Mouse (Mus musculus): ENCODE results near the gene Clasp1. TPM values are rescaled to one million over a fixed set of nuclear protein-coding genes. Genes with fewer than 3 reads are reported as not detected.

Clasp1 gene
- polyA plus RNA-seq, 1 experiment from 2014 or later: 40.3 TPM

DNA sequence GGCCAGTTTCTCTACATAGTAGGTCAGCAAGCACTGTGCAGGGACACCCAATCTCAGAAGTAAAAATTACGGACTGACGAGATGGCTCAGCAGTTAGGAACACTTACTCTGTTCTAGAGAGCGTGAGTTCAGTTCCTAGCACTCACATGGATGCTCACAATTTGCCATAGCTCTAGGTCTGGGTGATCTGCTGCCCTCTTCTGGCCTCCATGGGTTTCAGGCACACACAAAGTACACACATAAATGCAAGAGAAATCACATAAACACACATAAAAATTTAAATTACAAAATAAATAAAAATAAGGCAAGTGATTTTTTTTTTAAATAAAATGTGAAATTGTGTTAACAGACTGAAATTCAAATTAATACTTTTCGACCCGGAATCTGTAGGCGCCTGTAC is 77.2 kb downstream of the Clasp1 start:
- Histone ChIP-seq H3K27me3 (replicated peaks; ENCODE audit: control insufficient read depth, insufficient read depth, low read length) (no peaks in the 10 kb centered on the region), H3K36me3 (ENCODE audit: control insufficient read depth, insufficient read depth, low read length) (peaks cover 70% of the 10 kb centered on the region), H3K9ac (ENCODE audit: low read depth, low read length) (no peak overlapping the region), H3K4me3 (ENCODE audit: low read depth, low read length) (no peak overlapping the region), H3K27ac (replicated peaks; ENCODE audit: low read depth, low read length) (no peak overlapping the region), H3K9me3 (ENCODE audit: control insufficient read depth, low read length) (no peaks in the 10 kb centered on the region), H3K4me2 (ENCODE audit: low read depth, low read length) (no peak overlapping the region), H3K4me1 (ENCODE audit: control insufficient read depth, insufficient read depth, low read length) (no peaks in the 10 kb centered on the region)
- WGBS: 98% methylated on average over 6 of the region's 6 CpGs
- ATAC-seq (ENCODE audit: low read depth): no peak
- no peak for DNase-seq (ENCODE audit: low spot score)

DNA sequence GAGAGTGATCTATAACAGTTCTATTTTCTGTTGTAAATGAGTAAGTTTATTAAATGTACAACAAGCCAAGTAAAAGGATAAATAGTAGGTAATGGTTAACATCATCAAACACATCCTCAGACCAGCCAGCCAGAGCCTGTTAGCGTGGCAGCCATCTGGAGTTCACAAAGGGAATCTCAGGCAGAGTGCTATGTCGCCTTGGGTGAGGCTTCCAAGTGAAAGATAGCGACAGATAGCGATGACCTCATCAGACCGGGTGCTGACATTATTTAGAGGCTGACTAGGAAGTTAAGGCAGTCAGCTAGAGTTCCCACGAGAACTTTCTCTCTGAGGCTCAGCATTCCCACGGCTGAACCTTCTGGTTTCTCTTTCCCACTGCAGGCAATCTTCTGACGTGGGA is 83.5 kb downstream of the Clasp1 start:
- no peak for DNase-seq (ENCODE audit: low spot score)
- Histone ChIP-seq H3K27ac (replicated peaks; ENCODE audit: low read depth, low read length) (no peak overlapping the region), H3K4me1 (ENCODE audit: control insufficient read depth, insufficient read depth, low read length) (no peaks in the 10 kb centered on the region), H3K9me3 (ENCODE audit: control insufficient read depth, low read length) (no peaks in the 10 kb centered on the region), H3K4me2 (ENCODE audit: low read depth, low read length) (no peak overlapping the region), H3K9ac (ENCODE audit: low read depth, low read length) (no peak overlapping the region), H3K27me3 (replicated peaks; ENCODE audit: control insufficient read depth, insufficient read depth, low read length) (no peaks in the 10 kb centered on the region), H3K36me3 (ENCODE audit: control insufficient read depth, insufficient read depth, low read length) (peaks cover 51% of the 10 kb centered on the region), H3K4me3 (ENCODE audit: low read depth, low read length) (no peak overlapping the region)
- no peak for ATAC-seq (ENCODE audit: low read depth)
- 80% methylated on average over 8 of the region's 8 CpGs for WGBS

DNA sequence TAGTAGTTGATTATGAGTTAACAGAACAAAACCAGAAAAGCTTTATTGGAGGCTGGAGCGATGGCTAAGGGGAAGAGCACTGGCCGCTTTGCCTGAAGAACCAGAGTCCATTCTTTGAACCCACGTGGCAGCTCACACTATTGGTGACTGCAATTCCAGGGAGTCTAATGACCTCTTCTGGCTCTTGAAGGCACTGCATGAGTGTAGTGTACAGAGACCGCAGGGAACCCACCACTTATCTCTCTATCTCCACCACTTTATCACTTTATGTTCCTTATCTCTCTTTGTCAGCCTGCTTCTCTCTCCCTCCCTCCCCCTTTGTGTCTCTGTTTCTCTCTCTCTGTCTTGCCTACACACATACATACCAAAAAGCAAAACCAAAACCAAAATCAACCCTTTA is 88.1 kb downstream of the Clasp1 start:
- peak; percentile 48 for DNase-seq (ENCODE audit: low spot score)
- Histone ChIP-seq H3K9me3 (ENCODE audit: control insufficient read depth, low read length) (no peaks in the 10 kb centered on the region), H3K27ac (replicated peaks; ENCODE audit: low read depth, low read length) (no peak overlapping the region), H3K36me3 (ENCODE audit: control insufficient read depth, insufficient read depth, low read length) (peaks cover 14% of the 10 kb centered on the region; the same call in 1 of the 2 replicates), H3K4me1 (ENCODE audit: control insufficient read depth, insufficient read depth, low read length) (no peaks in the 10 kb centered on the region), H3K9ac (ENCODE audit: low read depth, low read length) (no peak overlapping the region), H3K4me2 (ENCODE audit: low read depth, low read length) (no peak overlapping the region), H3K27me3 (replicated peaks; ENCODE audit: control insufficient read depth, insufficient read depth, low read length) (no peaks in the 10 kb centered on the region), H3K4me3 (ENCODE audit: low read depth, low read length) (no peak overlapping the region)
- ATAC-seq (ENCODE audit: low read depth): peak; percentile 54; the same call in 1 of the 2 replicates
- WGBS: 61% methylated on average over 4 of the region's 4 CpGs

DNA sequence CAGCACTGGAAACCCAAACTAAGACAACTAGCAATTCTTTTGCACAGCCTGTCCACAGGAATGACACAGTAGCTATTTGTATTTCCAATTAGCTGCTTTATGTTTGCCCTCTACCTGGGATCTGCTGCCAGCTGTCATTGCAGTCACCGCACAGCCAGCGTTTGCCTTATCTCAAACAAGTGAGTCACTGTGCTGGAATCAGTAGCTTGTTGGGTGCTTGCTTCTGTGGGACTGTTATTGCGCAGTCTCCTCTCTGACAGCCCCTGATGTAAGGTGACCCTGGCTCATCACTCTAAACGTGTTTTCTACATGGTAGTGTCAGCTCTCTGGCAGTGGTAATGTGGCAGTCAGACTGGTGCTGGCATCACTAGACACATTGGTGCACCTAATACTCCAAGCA is 90.4 kb downstream of the Clasp1 start:
- Histone ChIP-seq H3K9ac (ENCODE audit: low read depth, low read length) (no peak overlapping the region), H3K4me2 (ENCODE audit: low read depth, low read length) (no peak overlapping the region), H3K9me3 (ENCODE audit: control insufficient read depth, low read length) (no peaks in the 10 kb centered on the region), H3K4me3 (ENCODE audit: low read depth, low read length) (no peak overlapping the region), H3K27ac (replicated peaks; ENCODE audit: low read depth, low read length) (no peak overlapping the region), H3K27me3 (replicated peaks; ENCODE audit: control insufficient read depth, insufficient read depth, low read length) (no peaks in the 10 kb centered on the region), H3K36me3 (ENCODE audit: control insufficient read depth, insufficient read depth, low read length) (no peaks in the 10 kb centered on the region), H3K4me1 (ENCODE audit: control insufficient read depth, insufficient read depth, low read length) (no peaks in the 10 kb centered on the region)
- no peak for DNase-seq (ENCODE audit: low spot score)
- 76% methylated on average over 4 of the region's 4 CpGs for WGBS
- no peak for ATAC-seq (ENCODE audit: low read depth)

DNA sequence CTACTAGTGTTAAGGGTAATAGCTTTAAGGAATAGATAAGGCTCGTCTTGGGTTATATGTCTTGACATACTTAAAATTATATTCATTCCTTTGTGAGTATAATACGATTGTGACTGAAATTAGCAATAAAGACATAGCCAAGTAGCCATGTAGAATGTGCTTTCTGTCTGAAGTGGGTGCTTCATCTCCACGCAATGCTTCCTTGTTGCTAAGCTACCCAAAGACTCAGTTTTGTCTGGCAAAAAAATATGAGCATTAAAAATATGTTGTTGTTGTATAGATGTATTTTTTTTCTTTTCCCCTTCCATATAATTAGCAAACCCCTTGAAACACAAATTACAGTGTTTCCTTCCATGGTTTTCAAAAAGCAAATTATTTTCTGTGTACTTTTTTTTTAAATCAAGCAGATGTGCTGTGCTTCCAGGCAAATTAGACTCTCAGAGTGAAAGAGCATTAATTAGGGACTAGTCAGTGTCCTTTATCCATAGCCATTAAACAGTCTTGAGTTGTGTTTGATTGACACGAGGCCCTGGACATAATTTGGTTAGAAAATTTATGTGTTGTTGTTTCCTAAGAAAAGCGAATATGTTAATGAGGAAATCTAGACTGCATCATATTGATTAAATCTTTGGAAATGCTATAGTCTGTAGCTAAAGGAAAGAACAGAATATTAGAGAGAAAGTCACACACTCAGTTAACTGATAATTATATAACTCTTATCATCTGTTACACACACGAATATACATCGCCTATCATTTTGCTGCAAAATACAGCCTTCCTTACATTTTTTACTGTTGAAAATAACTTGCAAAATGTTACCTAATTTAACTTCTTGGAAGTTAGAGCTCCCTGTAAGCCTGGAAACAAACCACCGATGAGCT is 91.9 kb downstream of the Clasp1 start:
- H3K36me3 ChIP-seq (ENCODE audit: control insufficient read depth, insufficient read depth, low read length): no peaks in the 10 kb centered on the region
- H3K4me1 ChIP-seq (ENCODE audit: control insufficient read depth, insufficient read depth, low read length): no peaks in the 10 kb centered on the region
- no peaks in the 10 kb centered on the region for H3K27me3 ChIP-seq (replicated peaks; ENCODE audit: control insufficient read depth, insufficient read depth, low read length)
- no peak for ATAC-seq (ENCODE audit: low read depth)
- WGBS: 73% methylated on average over 8 of the region's 8 CpGs
- H3K4me3 ChIP-seq (ENCODE audit: low read depth, low read length): no peak overlapping the region
- no peak overlapping the region for H3K4me2 ChIP-seq (ENCODE audit: low read depth, low read length)
- H3K9ac ChIP-seq (ENCODE audit: low read depth, low read length): no peak overlapping the region
- no peak overlapping the region for H3K27ac ChIP-seq (replicated peaks; ENCODE audit: low read depth, low read length)
- no peaks in the 10 kb centered on the region for H3K9me3 ChIP-seq (ENCODE audit: control insufficient read depth, low read length)
- DNase-seq (ENCODE audit: low spot score): no peak

DNA sequence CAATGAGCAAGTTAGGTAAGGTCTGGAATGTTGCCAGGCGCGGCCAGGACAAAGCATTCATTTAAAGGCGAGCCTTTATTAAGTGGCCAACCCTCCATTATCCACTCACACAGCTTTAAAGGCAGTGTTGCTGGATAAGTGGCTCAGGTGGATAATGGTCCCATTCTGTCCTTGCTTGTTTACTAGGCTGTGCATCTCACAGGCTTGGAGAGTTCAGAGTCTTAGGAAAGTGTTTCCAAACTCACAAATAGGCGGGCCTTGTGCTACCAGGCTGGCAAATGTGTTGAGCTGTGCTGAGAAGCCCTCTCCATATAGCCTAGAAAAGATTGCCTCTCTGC is 92.5 kb downstream of the Clasp1 start:
- Histone ChIP-seq H3K4me1 (ENCODE audit: control insufficient read depth, insufficient read depth, low read length) (no peaks in the 10 kb centered on the region), H3K27me3 (replicated peaks; ENCODE audit: control insufficient read depth, insufficient read depth, low read length) (no peaks in the 10 kb centered on the region), H3K9me3 (ENCODE audit: control insufficient read depth, low read length) (no peaks in the 10 kb centered on the region), H3K36me3 (ENCODE audit: control insufficient read depth, insufficient read depth, low read length) (no peaks in the 10 kb centered on the region), H3K4me3 (ENCODE audit: low read depth, low read length) (no peak overlapping the region), H3K4me2 (ENCODE audit: low read depth, low read length) (no peak overlapping the region), H3K9ac (ENCODE audit: low read depth, low read length) (no peak overlapping the region), H3K27ac (replicated peaks; ENCODE audit: low read depth, low read length) (no peak overlapping the region)
- WGBS: 56% methylated on average over 4 of the region's 4 CpGs
- ATAC-seq (ENCODE audit: low read depth): peak; percentile 41; the same call in 1 of the 2 replicates
- peak; percentile 78 for DNase-seq (ENCODE audit: low spot score)

DNA sequence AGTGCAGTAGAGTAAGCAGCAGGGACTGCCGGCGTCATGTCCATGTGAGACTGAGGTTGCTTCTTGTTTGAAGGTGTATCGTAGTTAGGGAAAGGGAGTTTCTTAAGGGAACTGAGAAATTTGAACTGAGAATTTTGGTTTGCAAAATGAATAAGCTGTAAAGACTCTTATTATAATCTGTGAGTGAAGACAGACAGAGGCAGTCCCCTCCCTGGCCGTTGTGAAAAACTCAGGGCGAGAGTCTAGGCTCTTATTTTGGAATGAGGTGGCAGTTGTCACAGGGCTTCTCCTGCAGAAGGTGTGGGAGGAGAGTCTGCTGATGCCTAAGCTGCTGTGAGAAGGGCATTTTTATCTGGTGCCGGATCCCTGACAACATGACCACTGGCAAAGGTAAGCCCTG is 92.8 kb downstream of the Clasp1 start:
- ATAC-seq (ENCODE audit: low read depth) (no peak; the same call in 1 of the 2 replicates), DNase-seq (ENCODE audit: low spot score) (no peak)
- Histone ChIP-seq H3K4me2 (ENCODE audit: low read depth, low read length) (no peak overlapping the region), H3K9ac (ENCODE audit: low read depth, low read length) (no peak overlapping the region), H3K27ac (replicated peaks; ENCODE audit: low read depth, low read length) (no peak overlapping the region), H3K9me3 (ENCODE audit: control insufficient read depth, low read length) (no peaks in the 10 kb centered on the region), H3K36me3 (ENCODE audit: control insufficient read depth, insufficient read depth, low read length) (no peaks in the 10 kb centered on the region), H3K27me3 (replicated peaks; ENCODE audit: control insufficient read depth, insufficient read depth, low read length) (no peaks in the 10 kb centered on the region), H3K4me3 (ENCODE audit: low read depth, low read length) (no peak overlapping the region), H3K4me1 (ENCODE audit: control insufficient read depth, insufficient read depth, low read length) (no peaks in the 10 kb centered on the region)
- WGBS: 69% methylated on average over 6 of the region's 6 CpGs

DNA sequence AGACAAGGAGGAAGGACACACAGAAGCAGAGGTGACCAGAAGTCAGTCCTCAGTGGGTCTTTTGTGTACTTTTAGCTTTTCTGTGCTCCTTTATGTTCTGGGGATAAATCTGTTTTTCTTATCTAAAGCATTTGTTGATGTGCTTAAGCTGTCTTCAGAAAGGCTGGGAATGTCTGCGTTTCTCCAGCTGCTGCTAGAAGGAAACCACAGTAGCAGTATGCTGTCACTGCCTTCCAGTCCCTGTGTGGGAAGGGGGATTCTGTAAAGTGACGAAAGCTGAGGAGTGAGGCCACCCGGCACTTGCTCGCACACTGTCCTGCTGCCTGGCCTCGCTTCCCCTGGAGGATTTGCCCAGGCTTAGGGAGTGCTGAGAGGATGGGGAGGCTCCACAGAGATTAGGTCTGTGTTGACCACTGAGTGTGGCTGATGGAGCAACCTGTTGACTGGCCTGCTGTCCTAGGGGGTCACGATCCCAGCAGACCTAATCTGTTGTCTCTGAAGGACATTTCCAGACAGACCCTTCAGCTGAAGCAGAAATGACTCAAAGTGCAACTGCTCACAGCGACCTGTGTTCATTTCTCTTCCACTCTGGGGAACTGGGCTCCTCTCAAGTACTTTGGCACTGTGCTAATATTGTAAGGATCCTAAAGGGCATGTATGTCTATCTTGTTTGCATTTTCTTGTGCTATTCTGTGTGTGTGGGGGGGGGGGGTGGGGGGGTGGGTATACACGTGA is 93.6 kb downstream of the Clasp1 start:
- H3K4me2 ChIP-seq (ENCODE audit: low read depth, low read length): no peak overlapping the region
- H3K4me3 ChIP-seq (ENCODE audit: low read depth, low read length): no peak overlapping the region
- DNase-seq (ENCODE audit: low spot score) (no peak), ATAC-seq (ENCODE audit: low read depth) (no peak)
- H3K36me3 ChIP-seq (ENCODE audit: control insufficient read depth, insufficient read depth, low read length): no peaks in the 10 kb centered on the region
- H3K27me3 ChIP-seq (replicated peaks; ENCODE audit: control insufficient read depth, insufficient read depth, low read length): no peaks in the 10 kb centered on the region
- H3K4me1 ChIP-seq (ENCODE audit: control insufficient read depth, insufficient read depth, low read length): no peaks in the 10 kb centered on the region
- 63% methylated on average over 7 of the region's 8 CpGs for WGBS
- no peaks in the 10 kb centered on the region for H3K9me3 ChIP-seq (ENCODE audit: control insufficient read depth, low read length)
- H3K9ac ChIP-seq (ENCODE audit: low read depth, low read length): no peak overlapping the region; the same call in 1 of the 2 replicates
- no peak overlapping the region for H3K27ac ChIP-seq (replicated peaks; ENCODE audit: low read depth, low read length)

Data from embryonic facial prominence, embryonic 14.5 days (tissue).